Mouse (Mus musculus) lung, embryonic 14.5 days (tissue): Measurements from ENCODE around the gene Zfp639. TPM values are rescaled to one million over a fixed set of nuclear protein-coding genes. Genes with fewer than 3 reads are reported as not detected.

Source experiments
- ATAC-seq: fragments of 200-750 bp; cut with Nextera tagmentation; 2 replicates; pipeline ENCODE4 v1.8.0; 2017; ENCODE audit warnings: mild to moderate bottlenecking, moderate TSS enrichment, moderate library complexity; ENCODE audit not compliant: insufficient read depth
- DNase-seq: peaks from one replicate; pipeline ENCODE4 v3.0.0-alpha.2; 2015
- H3K27ac ChIP-seq: fragments of 300-500 bp; sonication (generic); 2 replicates; pipeline ENCODE4 v1.5.1; 2014; ENCODE audit warnings: low read depth, mild to moderate bottlenecking, moderate library complexity
- H3K27me3 ChIP-seq: fragments of 300-500 bp; sonication (generic); 2 replicates; pipeline ENCODE4 v1.6.1; 2014; ENCODE audit warnings: low read length, control low read depth; ENCODE audit not compliant: insufficient read depth
- H3K36me3 ChIP-seq: fragments of 300-500 bp; sonication (generic); 2 replicates; pipeline ENCODE4 v1.6.1; 2014; ENCODE audit warnings: control low read depth; ENCODE audit not compliant: insufficient read depth
- H3K4me1 ChIP-seq: fragments of 300-500 bp; sonication (generic); 2 replicates; pipeline ENCODE4 v1.6.1; 2014; ENCODE audit warnings: antibody characterized with exemption, control low read depth; ENCODE audit not compliant: insufficient read depth
- H3K4me2 ChIP-seq: fragments of 300-500 bp; sonication (generic); 2 replicates; pipeline ENCODE4 v1.6.1; 2014; ENCODE audit warnings: mild to moderate bottlenecking
- H3K4me3 ChIP-seq: fragments of 300-500 bp; sonication (generic); 2 replicates; pipeline ENCODE4 v1.5.1; 2014; ENCODE audit warnings: low read depth, low read length
- H3K9ac ChIP-seq: fragments of 300-500 bp; sonication (generic); 2 replicates; pipeline ENCODE4 v1.6.1; 2014
- H3K9me3 ChIP-seq: fragments of 300-500 bp; sonication (generic); 2 replicates; pipeline ENCODE4 v1.6.1; 2016; ENCODE audit warnings: low read depth, low read length, control low read depth
- CTCF ChIP-seq: IDR thresholded peaks from 2 replicates; pipeline ENCODE4 v1.5.1; 2016; ENCODE audit warnings: antibody characterized with exemption, low read depth
- WGBS: fragments of 180-500 bp; shearing (Covaris S2); extraction: QIAGEN DNeasy Blood & Tissue Kit; methylation state at CpG from one replicate; pipeline ENCODE4 v1.1.7; 2014; 5-methylcytosine and 5-hydroxymethylcytosine counted together
- polyA plus RNA-seq: library from polyadenylated mRNA; unstranded; fragments of >200 nt; fragmentation: Nextera tagmentation; extraction: Ambion mirVana; gene quantifications from 2 replicates; pipeline ENCODE4 v1.2.1, GENCODE M21; 2014

The Zfp639 gene
- polyA plus RNA-seq, 1 experiment from 2014 or later = 43.0 TPM

DNA sequence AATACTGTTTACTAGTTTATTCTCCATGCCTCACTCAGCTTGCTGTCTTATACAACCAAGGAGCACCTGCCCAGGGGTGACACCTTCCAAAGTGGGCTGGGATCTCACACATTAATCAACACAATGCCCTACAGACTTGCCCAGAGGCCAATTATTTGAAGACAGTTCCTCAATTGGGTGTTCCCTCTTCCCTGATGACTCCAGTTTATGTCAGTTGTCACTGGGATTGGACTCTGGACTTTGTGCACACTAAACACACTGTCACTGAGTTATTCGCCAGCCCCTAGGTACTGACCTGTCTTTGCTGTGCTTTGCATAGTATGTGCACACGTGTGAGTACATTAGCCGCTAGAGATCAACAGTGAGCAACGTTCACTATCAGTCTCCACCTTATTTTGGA is 17.1 kb downstream of the Zfp639 start:
- H3K36me3 ChIP-seq = peaks cover 23% of the 10 kb centered on the region
- no peak overlapping the region for H3K27ac ChIP-seq
- WGBS = 87% methylated on average over 4 of the region's 4 CpGs
- no peaks in the 10 kb centered on the region for H3K4me1 ChIP-seq
- ATAC-seq (no peak), DNase-seq (no peak)
- H3K4me3 ChIP-seq = no peak overlapping the region
- H3K9me3 ChIP-seq = no peaks in the 10 kb centered on the region; the same call in 1 of the 2 replicates
- no peaks in the 10 kb centered on the region for H3K27me3 ChIP-seq
- H3K9ac ChIP-seq = no peak overlapping the region
- no peak for TF ChIP-seq CTCF
- H3K4me2 ChIP-seq = no peak overlapping the region

DNA sequence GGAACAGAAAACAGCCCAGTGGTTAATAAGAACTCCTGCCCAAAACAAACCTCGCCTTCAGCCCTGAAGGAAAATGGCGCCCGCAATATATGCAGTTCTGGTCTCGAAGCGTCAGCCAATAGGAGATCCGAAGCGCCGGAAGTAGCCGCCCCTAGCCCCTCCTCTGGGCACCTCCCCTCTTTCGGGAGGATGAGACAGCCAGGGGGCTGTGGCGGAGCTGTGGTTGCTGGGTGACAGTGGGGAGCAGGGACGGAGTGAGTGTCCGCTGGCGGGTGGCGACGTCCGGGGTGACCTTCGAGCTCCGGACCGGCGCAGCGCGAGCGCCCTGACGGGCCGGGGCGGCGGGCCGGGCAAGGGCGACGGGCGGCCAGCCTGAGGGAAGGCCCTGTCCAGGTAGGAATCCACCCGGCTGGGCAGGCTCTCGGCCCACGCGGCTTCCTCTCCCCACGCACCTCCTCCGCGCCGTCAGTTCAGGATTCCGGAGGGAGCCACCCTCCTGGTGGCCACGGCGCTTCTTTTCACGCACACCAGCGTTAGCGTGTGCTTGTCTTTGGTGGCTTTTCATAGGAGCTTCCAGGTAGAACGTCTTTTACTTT is 19.3 kb downstream of the Zfp639 start, which contains the start of gene Mfn1:
Gene Mfn1 (plus strand): TSS at position 163 of the 596 bp plus-strand sequence.
- Histone ChIP-seq H3K27ac (peak within 1 kb of the TSS; percentile 77; the same call in 1 of the 2 replicates), H3K4me1 (no peaks in the 10 kb centered on the region), H3K4me3 (peak within 1 kb of the TSS; percentile 87), H3K4me2 (peak within 1 kb of the TSS; percentile 74), H3K36me3 (peaks cover 17% of the 10 kb centered on the region; the same call in 1 of the 2 replicates), H3K27me3 (no peaks in the 10 kb centered on the region), H3K9ac (peak within 1 kb of the TSS; percentile 79), H3K9me3 (no peaks in the 10 kb centered on the region; the same call in 1 of the 2 replicates)
- ATAC-seq = peak; percentile 99
- TF ChIP-seq CTCF = peak; percentile 5; the same call in 1 of the 2 replicates
- WGBS = 0% methylated on average over 47 of the region's 47 CpGs
- peak; percentile 98 for DNase-seq

DNA sequence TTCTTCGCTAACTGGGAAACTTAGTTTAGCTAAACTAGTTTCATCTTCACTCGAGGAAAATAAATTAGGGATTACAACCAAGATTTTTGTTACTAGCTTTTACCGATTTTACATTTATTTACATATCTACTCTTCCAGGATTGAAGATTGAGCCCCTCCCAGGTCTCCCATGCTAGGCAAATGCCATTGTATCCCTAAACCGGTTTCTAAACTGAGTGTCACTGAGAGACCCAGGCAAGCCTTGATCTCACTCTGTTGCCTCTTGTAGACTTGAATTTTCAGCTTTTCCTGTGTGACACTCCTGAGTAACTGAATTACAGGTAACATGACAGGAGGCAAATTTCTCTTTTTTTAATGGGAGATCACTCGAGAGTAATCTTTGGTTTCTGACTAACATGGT is 20.0 kb downstream of the Zfp639 start:
- 8% methylated on average over 5 of the region's 5 CpGs for WGBS
- Histone ChIP-seq H3K27ac (no peak overlapping the region), H3K4me1 (no peaks in the 10 kb centered on the region), H3K9me3 (no peaks in the 10 kb centered on the region; the same call in 1 of the 2 replicates), H3K9ac (peak overlapping the region; percentile 79), H3K4me3 (peak overlapping the region; percentile 87), H3K4me2 (peak overlapping the region; percentile 74), H3K36me3 (peaks cover 23% of the 10 kb centered on the region), H3K27me3 (no peaks in the 10 kb centered on the region)
- ATAC-seq (no peak), DNase-seq (peak; percentile 31)
- TF ChIP-seq CTCF = no peak

DNA sequence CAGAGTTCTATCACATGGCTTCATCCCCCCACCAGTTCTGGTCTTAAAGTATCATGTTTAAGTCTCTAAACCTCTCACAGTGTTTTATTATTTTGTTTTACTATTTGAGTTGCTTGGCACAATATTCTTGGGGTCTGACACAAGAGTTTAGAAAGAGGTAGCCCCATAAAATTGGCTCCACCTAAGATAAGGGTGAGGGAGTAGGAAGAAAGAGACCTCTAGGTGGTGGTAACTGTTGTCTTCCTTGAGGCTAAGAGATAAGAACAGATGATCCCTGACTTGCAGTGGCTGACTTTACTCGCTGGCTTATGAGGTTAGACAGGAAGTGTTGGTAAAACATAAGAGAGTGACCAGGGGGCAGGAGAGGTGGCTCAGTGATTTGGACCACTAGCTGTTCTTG is 25.6 kb downstream of the Zfp639 start:
- H3K36me3 ChIP-seq = peaks cover 46% of the 10 kb centered on the region
- no peak for ATAC-seq
- H3K4me3 ChIP-seq = no peak overlapping the region
- no peaks in the 10 kb centered on the region for H3K9me3 ChIP-seq
- 54% methylated on average over 1 of the region's 1 CpGs for WGBS
- no peak overlapping the region for H3K4me2 ChIP-seq
- no peak overlapping the region for H3K27ac ChIP-seq
- no peak overlapping the region for H3K9ac ChIP-seq
- H3K4me1 ChIP-seq = no peaks in the 10 kb centered on the region
- no peak for TF ChIP-seq CTCF
- DNase-seq = no peak
- H3K27me3 ChIP-seq = no peaks in the 10 kb centered on the region

DNA sequence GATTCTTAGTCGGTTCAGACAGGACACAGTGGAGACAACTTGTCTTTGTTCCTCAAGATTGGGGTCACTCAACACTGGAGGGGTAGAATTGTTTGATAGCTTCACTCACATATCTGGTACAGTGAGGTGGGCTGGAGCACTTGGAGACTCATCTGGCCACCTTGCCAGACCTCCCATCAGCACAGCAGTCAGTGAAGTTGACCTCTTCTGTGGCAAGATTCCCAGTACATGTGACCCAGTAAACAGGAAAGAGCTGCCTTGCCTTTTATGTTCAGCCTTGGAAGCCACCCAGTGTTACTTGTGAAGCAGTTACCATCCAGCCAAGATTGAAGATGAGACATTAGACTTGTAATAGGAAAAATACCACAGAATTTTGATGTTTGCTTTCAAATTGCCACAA is 27.5 kb downstream of the Zfp639 start:
- H3K9me3 ChIP-seq = no peaks in the 10 kb centered on the region
- no peak overlapping the region for H3K9ac ChIP-seq
- 78% methylated on average over 1 of the region's 1 CpGs for WGBS
- H3K36me3 ChIP-seq = peaks cover 48% of the 10 kb centered on the region
- no peak for ATAC-seq
- peak; percentile 51 for DNase-seq
- H3K27ac ChIP-seq = no peak overlapping the region
- no peak overlapping the region for H3K4me2 ChIP-seq
- H3K4me3 ChIP-seq = no peak overlapping the region
- H3K4me1 ChIP-seq = no peaks in the 10 kb centered on the region
- no peak for TF ChIP-seq CTCF
- H3K27me3 ChIP-seq = no peaks in the 10 kb centered on the region

DNA sequence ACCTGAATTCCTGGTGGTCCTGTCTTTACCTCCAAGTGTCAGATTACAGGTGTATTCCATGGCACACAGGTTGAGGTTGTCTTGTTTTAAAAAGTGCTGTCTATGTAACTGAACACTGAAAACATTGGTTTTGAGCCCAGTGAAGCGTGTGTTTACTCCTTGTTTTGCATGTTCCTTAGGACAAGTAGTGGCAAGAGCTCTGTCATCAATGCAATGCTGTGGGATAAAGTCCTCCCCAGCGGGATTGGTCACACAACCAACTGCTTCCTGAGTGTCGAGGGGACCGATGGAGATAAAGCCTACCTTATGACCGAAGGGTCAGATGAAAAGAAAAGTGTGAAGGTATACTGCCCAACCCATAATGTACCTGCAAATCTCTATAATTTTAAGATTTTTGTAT is 28.0 kb downstream of the Zfp639 start:
- peaks cover 50% of the 10 kb centered on the region for H3K36me3 ChIP-seq
- no peaks in the 10 kb centered on the region for H3K9me3 ChIP-seq
- H3K27ac ChIP-seq = no peak overlapping the region
- ATAC-seq (no peak), DNase-seq (no peak)
- 90% methylated on average over 5 of the region's 5 CpGs for WGBS
- no peak for TF ChIP-seq CTCF
- H3K4me1 ChIP-seq = no peaks in the 10 kb centered on the region
- no peaks in the 10 kb centered on the region for H3K27me3 ChIP-seq
- no peak overlapping the region for H3K9ac ChIP-seq
- no peak overlapping the region for H3K4me3 ChIP-seq
- H3K4me2 ChIP-seq = no peak overlapping the region

DNA sequence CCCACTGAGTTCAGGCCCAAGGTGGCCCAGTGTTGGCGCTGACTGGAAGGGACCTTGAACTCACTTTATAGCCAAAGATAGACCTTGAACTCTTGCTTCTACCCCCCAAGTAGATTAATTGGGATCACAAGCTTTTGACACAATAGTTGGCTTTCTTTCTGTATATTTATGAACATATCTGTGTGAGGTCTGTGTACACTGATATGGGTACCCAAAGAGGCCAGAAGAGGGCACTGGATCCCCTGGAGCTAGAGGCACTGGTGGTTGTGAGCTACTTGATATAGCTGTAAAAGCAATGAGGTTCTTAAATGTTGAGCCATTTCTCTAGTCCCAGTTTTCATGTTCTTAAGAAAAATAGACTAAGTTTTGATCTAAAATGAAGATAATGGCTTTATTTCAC is 43.0 kb downstream of the Zfp639 start:
- Histone ChIP-seq H3K4me2 (no peak overlapping the region), H3K4me1 (no peaks in the 10 kb centered on the region), H3K9me3 (no peaks in the 10 kb centered on the region), H3K27me3 (no peaks in the 10 kb centered on the region), H3K4me3 (no peak overlapping the region), H3K36me3 (peaks cover 33% of the 10 kb centered on the region), H3K9ac (no peak overlapping the region), H3K27ac (no peak overlapping the region)
- peak; percentile 33 for TF ChIP-seq CTCF
- WGBS = 92% methylated on average over 1 of the region's 1 CpGs
- DNase-seq (peak; percentile 51), ATAC-seq (no peak)

DNA sequence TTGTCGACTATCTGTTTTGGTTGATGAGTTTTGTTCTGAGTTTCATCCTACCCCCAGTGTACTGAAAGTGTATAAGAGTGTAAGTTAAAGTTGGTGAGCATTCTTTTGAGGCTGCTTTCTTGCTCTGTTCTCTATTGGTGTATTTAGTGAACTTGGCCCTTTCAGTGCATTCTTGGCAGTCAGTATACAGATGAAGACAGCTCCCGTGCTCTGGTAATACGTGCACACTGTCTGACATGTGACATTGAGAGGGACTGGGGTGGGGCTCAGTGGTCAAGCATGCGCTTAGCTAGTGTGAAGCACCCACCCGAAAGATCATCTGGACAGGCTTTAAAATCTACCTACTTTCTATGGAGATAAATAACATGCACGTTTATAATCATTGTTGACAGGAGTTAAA is 53.3 kb downstream of the Zfp639 start:
- 86% methylated on average over 6 of the region's 6 CpGs for WGBS
- Histone ChIP-seq H3K27me3 (no peaks in the 10 kb centered on the region), H3K4me3 (no peak overlapping the region), H3K9ac (no peak overlapping the region), H3K9me3 (no peaks in the 10 kb centered on the region), H3K36me3 (peaks cover 45% of the 10 kb centered on the region), H3K4me1 (no peaks in the 10 kb centered on the region), H3K27ac (no peak overlapping the region), H3K4me2 (no peak overlapping the region)
- ATAC-seq = no peak
- DNase-seq = no peak
- no peak for TF ChIP-seq CTCF

Other genes with a start within 250 kb of the Zfp639 start
- gene Zmat3, start 144.2 kb upstream of the Zfp639 start, polyA plus RNA-seq = 4.9 and 5.2 TPM in 2 replicates
- 17.3 and 17.6 TPM in 2 replicates for gene Pik3ca, start 112.6 kb upstream of the Zfp639 start, polyA plus RNA-seq
- 0.21 TPM in 1 of 2 replicates, not detected in the other for gene Kcnmb3, start 18.0 kb upstream of the Zfp639 start, polyA plus RNA-seq
- 32.8 and 33.0 TPM in 2 replicates for gene Mfn1, start 19.2 kb downstream of the Zfp639 start, polyA plus RNA-seq
- gene Gnb4, start 106.3 kb downstream of the Zfp639 start, polyA plus RNA-seq = 71.0 and 71.4 TPM in 2 replicates
- gene Actl6a, start 196.0 kb downstream of the Zfp639 start, polyA plus RNA-seq = 196 and 199 TPM in 2 replicates
- 304 TPM in 2 replicates for gene Ndufb5, start 226.7 kb downstream of the Zfp639 start, polyA plus RNA-seq
- gene Mrpl47, start 227.3 kb downstream of the Zfp639 start, polyA plus RNA-seq = 35.8 and 38.1 TPM in 2 replicates